Mouse (Mus musculus): ENCODE data around the gene Abcg4.

DNA sequence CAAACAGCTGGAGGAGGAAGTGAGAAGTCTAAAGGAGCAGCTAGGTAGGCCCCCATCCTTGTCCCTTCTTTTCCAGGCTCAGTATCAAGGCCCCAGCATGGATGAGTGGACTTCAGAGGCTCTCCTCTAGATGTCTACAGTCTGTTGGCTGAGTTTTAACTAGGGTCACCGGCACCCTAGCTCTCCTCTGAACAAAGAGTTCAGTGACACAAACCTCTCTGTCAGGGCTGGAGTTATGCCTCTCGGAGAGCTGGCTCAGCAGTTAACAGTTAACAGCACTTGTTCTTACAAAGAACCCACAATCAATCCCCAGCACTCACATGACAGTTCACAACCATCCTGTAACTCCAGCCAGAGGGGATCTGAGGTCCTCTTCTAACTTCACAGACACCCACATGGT lies 44.8 kb downstream of the Abcg4 start:
- no peak for TF ChIP-seq CTCF (IDR thresholded peaks at IDR 0.05; ENCODE audit: low read depth)
- no peak for TF ChIP-seq EP300 (IDR thresholded peaks at IDR 0.05; ENCODE audit: low read depth)
